Mouse (Mus musculus): ENCODE measurements around the gene Nmur1.

Gene Nmur1

GRCm38 (mm10) chr1:86440171-86440886 lies 14.3 kb upstream of the Nmur1 start:
- peak; percentile 98 for DNase-seq

GRCm38 (mm10) chr1:86439487-86440170 lies 13.6 kb upstream of the Nmur1 start:
- no peak for DNase-seq

- DNase-seq: peak; percentile 28
These were observed 12.5 kb upstream of the Nmur1 start for GRCm38 (mm10) chr1:86438501-86438900.

- no peak for DNase-seq
These were observed 11.9 kb upstream of the Nmur1 start for GRCm38 (mm10) chr1:86438014-86438319.

- DNase-seq: no peak
These were observed 11.4 kb upstream of the Nmur1 start for GRCm38 (mm10) chr1:86437219-86438013.

- DNase-seq: peak; percentile 74
These were observed 9.3 kb upstream of the Nmur1 start for GRCm38 (mm10) chr1:86435302-86435821.

GRCm38 (mm10) chr1:86434439-86435201 lies 8.6 kb upstream of the Nmur1 start:
- peak; percentile 100 for DNase-seq

GRCm38 (mm10) chr1:86434001-86434400 lies 8.0 kb upstream of the Nmur1 start:
- DNase-seq: peak; percentile 74

GRCm38 (mm10) chr1:86433359-86433758 lies 7.3 kb upstream of the Nmur1 start:
- DNase-seq: no peak

- DNase-seq: no peak
These were observed 6.8 kb upstream of the Nmur1 start for GRCm38 (mm10) chr1:86432778-86433177.

- peak; percentile 85 for DNase-seq
These were observed 4.0 kb upstream of the Nmur1 start for GRCm38 (mm10) chr1:86430056-86430455.

GRCm38 (mm10) chr1:86424835-86425547 lies 1.0 kb downstream of the Nmur1 start:
- DNase-seq: no peak

- no peak for DNase-seq
These were observed 1.7 kb downstream of the Nmur1 start for GRCm38 (mm10) chr1:86424336-86424735.

- no peak for DNase-seq
These were observed 2.1 kb downstream of the Nmur1 start for GRCm38 (mm10) chr1:86423879-86424278.

GRCm38 (mm10) chr1:86421007-86421406 lies 5.0 kb downstream of the Nmur1 start:
- peak; percentile 46 for DNase-seq

- no peak for DNase-seq
These were observed 9.7 kb downstream of the Nmur1 start for GRCm38 (mm10) chr1:86416321-86416720.

- peak; percentile 53 for DNase-seq
These were observed 10.3 kb downstream of the Nmur1 start for GRCm38 (mm10) chr1:86415612-86416184.

GRCm38 (mm10) chr1:86415144-86415543 lies 10.9 kb downstream of the Nmur1 start:
- DNase-seq: no peak

- DNase-seq: no peak
These were observed 11.3 kb downstream of the Nmur1 start for GRCm38 (mm10) chr1:86414715-86415114.

- DNase-seq: no peak
These were observed 16.6 kb downstream of the Nmur1 start for GRCm38 (mm10) chr1:86409476-86409875.

- no peak for DNase-seq
These were observed 17.5 kb downstream of the Nmur1 start for GRCm38 (mm10) chr1:86408515-86408914.

- DNase-seq: peak; percentile 42
These were observed 19.1 kb downstream of the Nmur1 start for GRCm38 (mm10) chr1:86406914-86407313.

All from lung, postnatal 14 days (tissue).